Comparison of ENCODE assay signal across 8 mouse cellular contexts in genomic region chr7:92874116-92874675, GRCm38 (mm10). TPM values are rescaled to one million over a fixed set of nuclear protein-coding genes. Genes with fewer than 3 reads are reported as not detected.
DNase-seq lines count a peak whose midpoint lies in the region; ATAC-seq and TF ChIP-seq lines count a peak whose summit lies in the region.

Ddias (minus strand) TSS chr7:92874247.
Prcp (plus strand) TSS chr7:92874470.

- peaks cover 25% of the 10 kb centered on the region for H3K36me3 ChIP-seq in G1E (replicated peaks)
- no peaks in the 10 kb centered on the region for H3K36me3 ChIP-seq in forebrain, embryonic 16.5 days (ENCODE audit: control insufficient read depth, insufficient read depth)
- no peaks in the 10 kb centered on the region for H3K36me3 ChIP-seq in lung, embryonic 15.5 days

- peak within 1 kb of the TSS; percentile 88 for H3K9ac ChIP-seq in forebrain, embryonic 16.5 days (replicated peaks; ENCODE audit: low read depth, low read length)
- peak within 1 kb of the TSS; percentile 76 for H3K9ac ChIP-seq in lung, embryonic 15.5 days

- peaks cover 3% of the 10 kb centered on the region; the same call in 1 of the 2 replicates for H3K9me3 ChIP-seq in G1E (replicated peaks)
- H3K9me3 ChIP-seq in forebrain, embryonic 16.5 days (ENCODE audit: control insufficient read depth, low read length) = no peaks in the 10 kb centered on the region
- H3K9me3 ChIP-seq in lung, embryonic 15.5 days = no peaks in the 10 kb centered on the region

- DNase-seq in G1E (ENCODE audit: low spot score) = peak; percentile 99
- peak; percentile 93 to 94 for DNase-seq in cerebellum, adult 18-20 months
- DNase-seq in heart, postnatal 4 days = peak; percentile 97
- DNase-seq in layer of hippocampus, adult 8-10 months (ENCODE audit: low spot score in 2 of 2) = peak; percentile 85 to 89
- peak; percentile 84 for DNase-seq in ovary, adult 18-20 months (ENCODE audit: low spot score)
- DNase-seq in thymus, postnatal 0 days (ENCODE audit: low spot score) = peak; percentile 93

- H3K27ac ChIP-seq in forebrain, embryonic 16.5 days (ENCODE audit: low read length) = peak within 1 kb of the TSS; percentile 99
- peak within 1 kb of the TSS; percentile 99 for H3K27ac ChIP-seq in lung, embryonic 15.5 days

- no peaks in the 10 kb centered on the region for H3K27me3 ChIP-seq in G1E (ENCODE audit: insufficient read depth, low read length)
- H3K27me3 ChIP-seq in forebrain, embryonic 16.5 days (replicated peaks; ENCODE audit: control insufficient read depth, insufficient read depth, low read length) = no peaks in the 10 kb centered on the region
- H3K27me3 ChIP-seq in lung, embryonic 15.5 days = no peaks in the 10 kb centered on the region

- peak within 1 kb of the TSS; percentile 84 for H3K4me2 ChIP-seq in forebrain, embryonic 16.5 days (ENCODE audit: low read length)
- peak within 1 kb of the TSS; percentile 87 for H3K4me2 ChIP-seq in lung, embryonic 15.5 days

- peak within 1 kb of the TSS; percentile 83 for H3K4me3 ChIP-seq in G1E (ENCODE audit: low read depth, low read length)
- H3K4me3 ChIP-seq in forebrain, embryonic 16.5 days (replicated peaks; ENCODE audit: low read length) = peak within 1 kb of the TSS; percentile 83
- H3K4me3 ChIP-seq in lung, embryonic 15.5 days = peak within 1 kb of the TSS; percentile 69

- peaks cover 38% of the 10 kb centered on the region for H3K4me1 ChIP-seq in G1E (ENCODE audit: insufficient read depth, low read depth, low read length)
- peaks cover 23% of the 10 kb centered on the region for H3K4me1 ChIP-seq in forebrain, embryonic 16.5 days (replicated peaks; ENCODE audit: control insufficient read depth, insufficient read depth, low read length)
- peaks cover 21% of the 10 kb centered on the region for H3K4me1 ChIP-seq in lung, embryonic 15.5 days

- TF ChIP-seq CTCF in G1E (IDR thresholded peaks at IDR 0.05; ENCODE audit: low read depth, low read length) = peak; percentile 55

- WGBS in forebrain, embryonic 16.5 days = under 1% methylated on average over 53 of the region's 53 CpGs
- 0% methylated on average over 53 of the region's 53 CpGs for WGBS in lung, embryonic 15.5 days

- ATAC-seq in G1E (ENCODE audit: extremely low read depth, insufficient number of reproducible peaks, low FRiP score, poor library complexity, severe bottlenecking) = peak; percentile 52
- ATAC-seq in forebrain, embryonic 16.5 days = peak; percentile 85
- peak; percentile 84 for ATAC-seq in lung, embryonic 15.5 days (ENCODE audit: borderline replicate concordance, extremely low read depth, low FRiP score, low TSS enrichment)

RNA-seq across cellular contexts. Expression of gene Ddias, which starts in this region (rescaled TPM):
- total RNA-seq in G1E (2014; fragmentation: Nextera tagmentation) (86.3 and 95.7 TPM in 2 replicates), G1E (2017) (32.1 and 40.8 TPM in 2 replicates)
- 23.3 and 26.8 TPM in 2 replicates for polyA plus RNA-seq in G1E (2012)
- 6.6 and 9.6 TPM in 2 replicates for polyA plus RNA-seq in forebrain, embryonic 16.5 days (2015; fragmentation: Nextera tagmentation; extraction: Ambion mirVana)
- 1 to 10 TPM; 6.6 to 8.5 TPM for total RNA-seq in heart, postnatal 4 days (2021)
- total RNA-seq in layer of hippocampus, adult 8-10 months (2022) = under 1 TPM; 0.31 to 0.78 (median 0.51) TPM
- polyA plus RNA-seq in lung, embryonic 15.5 days (2015; fragmentation: Nextera tagmentation; extraction: Ambion mirVana) = 15.5 and 16.4 TPM in 2 replicates
- polyA plus RNA-seq in thymus, postnatal 0 days (2015; fragmentation: Nextera tagmentation; extraction: Ambion mirVana) = 11.0 and 12.0 TPM in 2 replicates

RNA-seq across cellular contexts. Expression of gene Prcp, which starts in this region (rescaled TPM):
- total RNA-seq in G1E (2014; fragmentation: Nextera tagmentation) (41.2 and 47.6 TPM in 2 replicates), G1E (2017) (12.5 and 12.9 TPM in 2 replicates)
- 30.0 and 42.5 TPM in 2 replicates for polyA plus RNA-seq in G1E (2012)
- 17.3 and 19.7 TPM in 2 replicates for polyA plus RNA-seq in forebrain, embryonic 16.5 days (2015; fragmentation: Nextera tagmentation; extraction: Ambion mirVana)
- total RNA-seq in heart, postnatal 4 days (2021) = 10 to 100 TPM; 51.6 to 52.0 TPM
- total RNA-seq in layer of hippocampus, adult 8-10 months (2022) = 10 to 100 TPM in 2 of 4 experiments, 1 to 10 TPM in 2; 6.1 to 13.1 (median 10.2) TPM
- polyA plus RNA-seq in lung, embryonic 15.5 days (2015; fragmentation: Nextera tagmentation; extraction: Ambion mirVana) = 43.1 and 43.2 TPM in 2 replicates
- polyA plus RNA-seq in thymus, postnatal 0 days (2015; fragmentation: Nextera tagmentation; extraction: Ambion mirVana) = 16.8 and 18.9 TPM in 2 replicates

Comparison
In these comparisons a context has a peak if more than half of its experiments do, and no peak if none do; other contexts are left out.
1. Peak in every context shown above with its lines: DNase-seq, ATAC-seq, H3K4me3 ChIP-seq and H3K27ac ChIP-seq.